Mouse (Mus musculus) gastrocnemius, adult 8-10 months (tissue): ENCODE data around the gene Cdk14. TPM values are rescaled to one million over a fixed set of nuclear protein-coding genes. Genes with fewer than 3 reads are reported as not detected.
"Not testable (repeated sequence)": the region's sequence is repeated elsewhere in the genome, so short reads cannot be mapped to it uniquely, and the experiment has no call there.

Experiments
- DNase-seq, 2 experiments: peaks; one replicate each; pipeline ENCODE4 v3.0.0; 2022; ENCODE audit warnings: low spot score in 2 of 2
- total RNA-seq, 4 experiments: library from RNA; stranded (reverse); gene quantifications; 2 replicates each; pipeline ENCODE4 v1.2.4; 2022

Gene Cdk14
- total RNA-seq, 4 experiments from 2014 or later, result 2.2 to 2.8 (median 2.3) TPM

DNA sequence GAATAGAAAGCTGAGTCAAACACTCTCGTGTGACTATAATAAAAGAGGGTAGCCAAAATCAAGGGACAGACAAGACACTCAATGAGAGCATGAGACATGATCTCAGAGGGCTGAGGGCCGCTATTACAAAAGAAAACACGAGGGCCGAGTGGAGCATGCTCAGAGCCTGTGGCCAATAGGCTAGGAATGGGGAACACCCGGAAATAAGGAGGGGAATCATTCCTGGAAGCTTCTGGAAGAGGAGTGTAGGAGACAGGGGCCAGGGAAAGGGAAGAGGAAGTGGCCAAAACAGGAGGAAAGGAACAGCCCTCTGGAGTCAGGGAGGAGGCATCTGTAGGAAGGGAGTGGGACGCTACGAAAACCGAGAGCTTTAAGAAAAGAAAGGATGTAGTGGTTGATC is 52.6 kb downstream of the Cdk14 start:
- DNase-seq, result no peak

DNA sequence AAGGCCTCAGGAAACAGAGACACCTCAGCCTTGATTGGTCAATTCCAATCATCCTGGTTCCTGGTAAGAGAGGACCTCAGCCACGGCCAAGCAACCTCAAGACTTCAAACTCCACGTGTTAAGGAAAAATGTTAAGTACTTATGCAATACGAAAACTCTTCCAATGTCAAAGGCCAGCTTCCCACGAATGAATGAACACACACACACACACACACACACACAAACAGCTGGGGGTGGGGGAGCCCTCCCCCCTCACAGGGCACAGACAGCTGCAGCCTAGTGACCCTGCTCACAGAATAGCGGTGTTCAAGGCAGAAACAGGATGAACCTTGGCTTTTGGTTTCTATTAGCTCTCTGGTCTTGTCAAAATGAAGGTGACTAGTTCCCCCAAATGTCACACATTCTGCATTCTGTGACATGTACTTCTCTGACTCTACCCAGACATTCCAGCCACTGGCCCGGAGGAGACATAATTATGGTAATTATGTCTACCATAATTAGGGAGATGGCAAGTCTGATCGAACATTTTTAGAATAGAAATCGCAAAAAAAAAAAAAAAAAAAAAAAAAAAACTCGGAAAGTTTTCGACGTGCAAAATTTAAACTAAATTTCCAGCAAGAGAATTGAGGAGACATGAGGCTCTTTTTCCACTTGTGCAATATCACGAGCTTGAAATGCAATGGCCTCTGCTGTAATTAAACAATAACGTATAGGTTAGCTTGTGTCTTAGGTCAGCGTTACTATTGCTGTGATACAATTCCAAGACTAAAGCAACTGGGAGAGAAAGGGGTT is 54.6 kb downstream of the Cdk14 start:
- DNase-seq, result no peak

DNA sequence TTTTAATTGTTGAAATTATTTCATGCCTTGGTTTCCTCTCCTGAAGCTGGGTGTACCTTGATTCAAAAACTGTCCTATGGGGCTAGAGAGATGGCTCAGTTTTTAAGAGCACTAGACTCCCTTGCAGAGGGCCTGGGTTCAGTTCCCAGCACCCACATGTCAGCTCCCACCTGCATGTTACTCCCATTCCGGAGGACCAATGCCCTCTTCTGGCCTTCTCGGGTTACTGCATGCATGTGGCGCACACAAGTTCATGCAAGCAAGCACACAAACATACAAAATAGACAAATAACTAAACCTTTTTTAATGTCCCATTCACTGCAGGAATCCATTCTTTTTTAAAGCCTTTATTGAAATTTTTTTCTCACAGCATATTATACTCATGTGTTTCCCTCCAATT is 58.4 kb downstream of the Cdk14 start:
- DNase-seq, result no peak

DNA sequence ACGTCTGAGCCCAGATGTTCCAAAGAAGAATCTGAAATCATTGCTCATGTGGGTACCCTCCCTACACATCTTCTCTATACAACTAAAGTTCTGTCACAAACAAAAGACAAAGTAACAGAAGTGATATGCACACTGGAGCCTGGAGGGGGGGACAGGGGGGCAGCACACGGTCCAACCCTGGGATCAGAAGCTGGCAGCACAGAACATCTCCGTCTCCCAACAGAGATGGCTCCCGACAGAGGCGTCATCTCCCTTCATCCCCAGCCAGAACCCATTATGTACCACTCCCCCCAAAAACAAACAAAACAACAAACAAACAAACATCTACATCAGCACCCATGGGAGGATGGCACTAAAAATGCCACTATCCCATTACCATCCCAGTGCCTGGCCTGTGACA is 59.8 kb downstream of the Cdk14 start:
- no peak for DNase-seq

DNA sequence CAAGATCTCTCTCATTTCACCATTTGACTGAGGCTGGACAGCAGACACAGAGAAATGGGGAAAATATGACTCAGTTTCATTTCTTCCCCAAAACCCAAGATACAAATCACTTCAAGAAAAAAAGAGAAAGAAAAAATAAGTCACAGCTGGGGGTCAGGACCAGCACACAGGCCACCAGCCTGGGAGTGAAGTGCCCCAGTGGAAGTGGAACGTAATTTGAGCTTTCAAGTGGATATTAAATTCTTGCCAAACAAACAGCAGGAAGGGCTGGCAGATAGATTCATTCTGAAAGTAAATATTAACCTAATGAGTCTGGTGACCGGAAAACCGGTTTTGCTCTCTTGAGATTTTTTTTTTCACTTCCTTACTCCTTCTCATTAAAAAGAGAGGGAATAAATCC is 60.2 kb downstream of the Cdk14 start:
- no peak for DNase-seq

DNA sequence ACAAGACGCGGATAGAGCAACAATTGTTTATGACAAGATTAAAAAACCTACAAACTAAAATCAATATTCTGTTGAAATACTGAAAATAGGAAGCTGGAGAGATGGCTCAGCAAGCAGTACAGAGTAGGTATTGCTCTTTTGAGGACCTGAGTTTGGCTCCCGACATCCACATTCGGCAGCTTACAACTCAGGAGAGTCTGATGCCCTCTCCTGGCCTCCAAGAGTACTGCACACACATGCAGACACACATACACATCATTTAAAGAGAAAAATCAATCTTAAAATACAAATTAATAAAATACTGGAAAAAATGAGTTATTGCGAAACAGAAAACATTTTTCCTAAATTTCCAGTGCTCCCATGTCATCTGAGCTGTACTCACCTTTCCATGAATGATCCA is 60.7 kb downstream of the Cdk14 start:
- no peak for DNase-seq

DNA sequence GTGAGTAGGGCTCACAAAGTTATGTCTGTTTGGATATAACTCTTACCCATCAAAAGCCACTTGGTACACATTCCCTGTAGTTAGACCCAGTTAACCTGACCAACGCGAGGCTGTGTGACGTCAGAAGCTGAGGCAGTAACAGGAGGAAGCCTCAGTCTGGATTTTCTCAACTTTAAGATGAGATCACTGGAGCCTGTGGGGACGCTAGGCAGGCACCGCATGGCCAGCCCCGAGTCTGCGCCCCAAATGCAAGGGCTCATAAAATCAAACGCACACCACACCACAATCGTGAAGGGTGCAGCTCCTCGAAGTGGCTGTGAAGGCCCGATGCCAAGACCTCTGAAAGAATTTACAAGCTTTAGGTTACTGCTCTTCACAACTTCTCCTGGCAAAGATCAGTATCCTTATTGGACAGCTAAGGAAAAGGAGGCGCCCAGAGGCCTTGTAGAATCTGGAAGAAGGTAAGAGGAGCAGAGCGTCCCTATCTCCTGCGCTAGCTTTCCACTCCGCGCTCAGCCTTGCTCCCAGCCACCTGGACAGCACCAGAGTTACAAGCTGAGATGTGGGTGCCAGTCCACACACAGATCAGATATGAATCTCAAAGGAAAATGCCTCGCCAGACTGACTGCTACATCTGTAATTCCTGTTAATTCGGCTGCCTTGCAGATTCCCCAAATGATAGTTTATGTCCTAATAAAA is 61.9 kb downstream of the Cdk14 start:
- DNase-seq, result no peak

DNA sequence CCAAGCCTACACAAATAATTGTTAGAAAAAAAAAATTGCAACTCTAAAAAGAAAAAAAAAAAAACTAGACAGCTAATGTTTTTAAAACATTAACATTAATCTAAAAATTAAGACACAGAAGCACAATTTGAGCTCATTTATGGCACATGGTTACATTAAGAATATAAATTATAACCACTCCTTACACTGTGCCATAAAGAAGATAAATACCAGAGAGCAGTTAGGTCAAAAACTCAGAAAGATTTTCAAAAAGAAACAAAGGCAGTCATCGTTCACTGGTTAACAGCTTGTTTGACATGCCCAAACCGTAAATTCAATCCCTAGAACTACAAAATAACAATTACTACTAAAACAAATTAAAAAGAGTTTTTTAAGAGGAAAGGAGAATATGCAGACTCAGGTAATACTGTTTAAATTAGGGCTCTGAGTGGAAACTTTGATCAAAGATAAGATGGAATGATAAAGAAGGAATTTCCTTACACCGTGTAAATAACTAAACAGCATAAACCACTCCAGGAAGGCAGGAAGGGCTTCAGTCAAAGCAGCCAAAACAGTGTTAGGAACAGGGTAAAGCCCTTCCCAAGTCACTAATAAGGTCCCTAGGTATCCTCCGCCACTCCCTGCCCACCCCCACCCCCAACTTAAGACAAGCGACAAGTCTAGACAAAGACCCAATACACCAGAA is 65.3 kb downstream of the Cdk14 start:
- no peak for DNase-seq

DNA sequence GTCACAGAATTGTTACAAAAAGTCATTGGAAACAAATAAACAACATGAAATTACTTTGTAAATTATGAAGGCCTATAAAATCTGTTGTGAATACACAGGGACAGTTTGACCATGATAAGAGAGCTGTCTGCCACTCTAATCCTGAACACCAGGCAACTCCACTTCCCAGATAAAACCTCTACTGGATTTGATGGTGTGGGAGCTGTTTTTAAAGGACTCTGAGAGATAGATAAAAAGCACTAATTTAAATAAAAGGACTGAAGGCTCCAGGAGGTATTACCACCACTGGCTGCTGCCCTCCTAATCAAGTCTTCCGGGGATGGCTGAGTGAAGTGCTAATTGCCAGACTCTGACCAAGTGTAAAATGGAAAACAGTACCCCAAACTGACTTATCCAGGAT is 66.2 kb downstream of the Cdk14 start:
- DNase-seq, result no peak

DNA sequence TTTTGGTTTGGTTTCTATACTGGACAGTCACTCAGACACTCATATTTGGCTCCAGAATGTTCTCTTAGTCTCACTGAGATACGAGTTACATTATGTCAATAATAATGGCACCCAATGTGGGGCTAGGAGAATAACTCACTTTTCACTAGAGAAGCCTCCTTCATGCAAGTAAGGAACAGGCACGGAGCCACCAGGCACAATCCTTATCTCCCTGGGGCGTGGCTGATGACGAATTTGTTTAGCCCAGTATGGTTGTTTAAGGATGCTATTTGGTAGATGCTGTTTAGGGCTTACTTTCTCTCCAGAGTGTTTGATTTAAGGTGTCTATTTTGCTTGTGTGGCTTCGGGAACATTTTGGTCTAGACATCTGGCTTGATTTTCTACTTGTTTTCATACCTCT is 75.5 kb downstream of the Cdk14 start:
- no peak for DNase-seq

DNA sequence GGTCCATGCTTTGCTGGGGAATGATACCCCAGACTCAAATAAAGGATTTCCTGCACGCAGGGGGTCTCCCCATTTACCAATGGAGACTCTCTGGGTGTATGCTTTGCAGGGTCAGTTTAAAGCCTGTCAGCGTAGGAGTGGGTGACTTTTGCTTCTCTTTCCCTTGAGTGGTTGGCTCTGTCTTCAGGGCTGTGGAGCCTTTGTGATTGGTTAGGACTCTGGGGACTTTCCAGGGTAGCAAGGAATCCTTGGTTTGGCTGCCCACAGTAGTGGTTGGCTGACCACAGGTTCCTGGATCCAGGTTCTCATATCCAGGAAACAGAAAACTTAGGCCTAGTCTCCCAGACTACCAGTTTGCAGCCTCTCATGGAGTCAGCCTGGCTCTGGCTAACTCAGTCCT is 76.4 kb downstream of the Cdk14 start:
- DNase-seq, result no peak

DNA sequence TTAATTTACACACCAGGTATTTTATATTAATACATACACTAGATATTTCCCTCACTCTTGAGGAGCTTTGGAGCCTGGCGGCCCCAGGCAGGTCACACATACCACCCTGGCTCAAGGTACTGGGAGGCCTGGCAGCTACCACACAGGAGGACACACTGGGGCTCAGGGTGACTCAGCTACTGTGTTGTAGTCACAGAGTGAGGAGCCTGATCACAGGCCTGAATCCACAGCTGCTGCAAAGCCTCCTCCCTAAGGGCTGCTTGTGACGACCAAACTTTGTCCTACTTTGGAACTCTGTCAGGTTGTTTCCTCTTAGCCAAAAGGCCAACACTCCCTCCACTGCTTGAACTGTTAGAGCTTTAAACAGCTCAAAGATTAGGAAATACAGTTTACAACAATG is 76.8 kb downstream of the Cdk14 start:
- DNase-seq, result peak; percentile 15 to 33

DNA sequence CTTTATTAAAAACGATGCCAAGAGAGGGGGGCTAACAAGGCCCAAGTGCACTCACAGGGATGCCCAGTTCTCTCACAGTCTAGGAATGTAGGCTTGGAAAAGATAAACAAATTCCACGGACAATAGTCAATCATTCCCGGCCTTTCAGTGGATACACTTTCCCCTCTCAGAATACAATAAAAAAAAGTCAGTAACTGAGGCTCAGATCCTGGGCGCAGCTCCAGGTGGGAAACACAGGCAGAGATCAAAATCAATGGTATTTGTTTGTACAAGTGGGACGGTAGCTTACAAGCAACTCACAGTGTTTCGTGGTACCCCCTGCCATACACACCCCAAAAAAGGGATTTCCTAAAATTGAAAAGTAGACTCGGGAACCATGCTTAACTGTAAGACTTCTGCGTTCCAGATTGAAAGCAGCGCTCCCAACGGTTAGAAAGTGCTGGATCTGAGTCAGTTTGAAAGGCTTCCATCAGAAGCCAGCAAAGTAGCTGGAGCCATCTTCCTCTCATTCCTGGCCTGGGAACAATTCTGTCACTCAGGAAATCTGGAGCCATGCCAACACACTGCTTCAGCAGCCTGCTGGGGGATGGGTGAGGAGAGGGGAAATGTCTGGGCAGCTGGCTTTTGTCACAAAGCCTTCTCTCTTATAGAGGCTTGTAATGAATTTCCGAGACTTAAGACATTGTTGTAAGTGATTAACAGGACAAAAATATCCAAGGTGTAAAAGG is 77.5 kb downstream of the Cdk14 start:
- peak in 1 of 2 experiments; percentile 19 for DNase-seq

DNA sequence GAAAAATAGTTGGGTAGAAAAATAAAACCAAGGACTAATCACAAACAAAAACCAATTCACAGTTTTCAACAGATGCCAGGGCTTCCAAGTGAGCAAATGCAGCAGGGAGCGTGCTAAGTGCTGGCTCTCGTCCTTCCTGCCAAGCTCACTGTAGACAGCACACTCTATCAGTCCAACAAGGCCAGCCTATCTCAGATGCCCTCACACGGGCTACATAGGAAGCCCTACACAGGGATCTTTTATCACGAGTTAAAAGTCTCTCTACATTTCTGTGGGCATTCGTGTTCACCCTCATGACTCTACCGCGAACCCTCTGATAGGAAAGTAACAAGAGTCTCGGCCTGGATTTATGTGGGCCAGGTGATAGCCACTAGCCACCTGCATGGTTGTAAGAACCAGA is 78.5 kb downstream of the Cdk14 start:
- DNase-seq, result no peak

DNA sequence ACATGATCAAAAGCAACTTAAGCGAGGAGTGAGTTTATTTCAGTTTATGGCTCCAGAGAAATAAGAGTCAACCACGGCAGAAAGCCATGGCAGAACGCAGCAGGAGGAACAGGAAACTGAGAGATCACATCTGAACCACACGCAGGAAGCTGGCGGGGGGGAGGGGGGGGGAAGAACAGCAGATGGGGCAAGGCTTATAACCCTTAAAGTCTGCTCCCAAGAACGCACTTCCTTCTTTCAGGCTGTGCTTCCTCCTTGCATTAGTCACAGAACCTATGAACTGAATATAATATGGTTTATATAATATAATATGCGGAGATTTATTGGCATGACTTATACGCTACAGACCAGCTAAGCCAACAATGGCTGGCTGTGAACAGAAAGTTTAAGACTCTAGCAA is 86.2 kb downstream of the Cdk14 start:
- no peak for DNase-seq

DNA sequence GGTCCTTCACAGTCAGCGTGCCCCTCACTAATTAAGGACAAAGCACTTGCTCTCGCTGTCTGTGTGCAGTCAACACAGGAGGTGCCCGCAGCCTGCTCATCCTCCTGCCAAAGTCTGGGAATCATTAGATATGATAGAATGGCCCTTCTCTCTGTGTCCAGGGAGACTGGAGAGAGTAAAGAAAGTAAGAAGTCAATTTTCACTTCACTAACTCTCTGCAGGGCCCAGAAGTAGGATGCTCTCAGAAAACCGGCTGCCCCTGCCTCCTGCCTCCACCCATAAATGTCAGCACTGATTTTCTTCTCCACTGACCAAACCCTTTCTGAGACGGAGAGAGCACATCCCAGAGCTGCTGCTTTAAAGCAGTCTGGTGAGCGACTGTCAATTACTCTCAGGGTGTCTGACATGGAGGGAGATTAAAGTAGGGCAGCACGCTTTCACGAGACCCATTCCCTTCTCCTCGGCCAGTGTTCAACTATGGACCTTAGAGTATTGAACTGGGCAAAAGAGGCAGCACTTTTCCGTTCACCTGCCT is 89.1 kb downstream of the Cdk14 start:
- DNase-seq, result no peak

DNA sequence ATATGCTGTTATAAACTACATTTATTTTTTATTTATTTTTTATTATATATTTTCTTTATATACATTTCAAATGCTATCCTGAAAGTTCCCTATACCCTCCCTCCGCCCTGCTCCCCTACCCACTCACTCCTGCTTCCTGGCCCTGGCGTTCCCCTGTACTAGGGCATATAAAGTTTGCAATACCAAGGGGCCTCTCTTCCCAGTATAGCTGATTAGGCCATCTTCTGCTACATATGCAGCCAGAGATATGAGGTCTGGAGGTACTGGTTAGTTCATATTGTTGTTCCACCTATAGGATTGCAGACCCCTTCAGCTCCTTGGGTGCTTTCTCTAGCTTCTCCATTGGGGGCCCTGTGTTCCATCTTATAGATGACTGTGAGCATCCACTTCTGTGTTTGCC is 91.1 kb downstream of the Cdk14 start:
- not testable (repeated sequence) for DNase-seq

DNA sequence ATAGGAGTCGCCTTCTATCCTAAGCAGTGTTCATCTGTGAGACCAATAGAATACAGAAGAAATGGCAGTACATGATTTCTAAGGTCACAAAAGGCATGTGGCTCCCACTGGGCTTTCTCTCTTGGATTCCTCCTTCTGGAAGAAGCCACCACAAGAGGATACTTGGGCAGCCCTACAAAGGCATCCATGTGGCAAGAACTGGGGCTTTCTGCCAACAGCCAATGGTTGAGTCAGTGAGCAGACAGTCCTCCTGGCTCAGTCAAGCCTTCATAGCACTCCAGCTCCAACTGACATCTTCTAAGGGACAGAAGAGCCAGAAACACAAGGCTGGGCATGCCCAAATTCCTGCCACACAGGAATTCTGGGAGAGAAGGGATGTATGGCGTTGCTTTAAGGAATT is 93.4 kb downstream of the Cdk14 start:
- peak in 1 of 2 experiments; percentile 26 for DNase-seq

DNA sequence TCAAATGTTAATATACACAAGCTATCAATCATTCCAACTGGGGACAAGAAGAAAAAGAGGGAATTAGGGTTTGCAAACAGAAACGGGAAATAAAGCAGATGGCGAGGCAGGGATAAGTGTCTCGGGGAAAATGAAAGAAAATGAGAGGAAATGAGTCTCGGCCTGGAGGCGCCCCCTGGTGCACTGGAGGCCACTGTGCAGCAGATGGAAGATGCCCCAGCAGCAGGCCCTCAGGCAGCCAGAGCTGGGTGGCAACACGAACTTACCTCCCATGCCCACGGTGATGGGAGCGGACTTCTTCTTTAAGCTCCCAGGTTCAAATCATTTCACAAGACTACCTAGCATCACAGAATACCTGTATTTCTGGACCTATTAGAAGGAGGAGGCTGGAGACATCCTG is 97.4 kb downstream of the Cdk14 start:
- DNase-seq, result no peak

DNA sequence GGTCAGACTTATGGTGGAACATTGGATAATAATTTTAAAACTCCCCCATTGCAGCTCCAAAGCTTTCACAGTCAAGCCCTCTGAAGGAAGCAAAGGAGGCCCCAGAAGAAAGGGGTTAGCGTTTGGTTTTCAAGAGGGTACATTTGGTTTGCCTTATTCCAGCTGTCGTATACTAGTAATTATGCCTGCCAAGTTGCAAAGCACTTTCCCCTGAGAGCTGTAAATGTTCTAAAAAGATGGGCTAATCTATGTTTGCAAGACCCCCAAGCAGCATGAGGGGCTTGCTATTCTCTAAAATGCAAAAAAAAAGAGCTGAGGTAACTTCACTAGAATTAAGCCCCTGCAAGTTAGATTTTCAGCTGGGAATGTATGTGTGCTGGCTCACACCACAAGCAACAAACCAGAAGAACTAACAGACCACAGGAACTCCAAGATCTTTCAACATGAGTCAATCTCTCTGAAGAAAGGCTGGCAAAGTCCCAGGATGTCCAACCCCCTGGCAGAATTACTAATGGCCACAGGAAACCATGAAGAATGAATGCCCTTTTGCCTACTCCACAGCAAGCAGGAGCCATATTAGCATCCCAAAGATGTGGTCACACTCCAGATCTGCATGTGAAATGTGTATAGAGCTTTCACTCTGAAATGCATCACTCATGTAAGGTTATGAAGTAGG is 99.5 kb downstream of the Cdk14 start:
- DNase-seq, result peak in 1 of 2 experiments; percentile 9
